Mouse (Mus musculus) thymus, postnatal 36 days (tissue): ENCODE measurements around the gene Phf1.
"Not testable (repeated sequence)": the region's sequence is repeated elsewhere in the genome, so short reads cannot be mapped to it uniquely, and the experiment has no call there.

Experiments
- DNase-seq, 2 experiments: peaks; one replicate each; pipeline ENCODE4 v3.0.0; 2022; ENCODE audit warnings: mixed read lengths in 2 of 2

Phf1 gene

GRCm38 (mm10) chr17:26951406-26951805 lies 18.6 kb downstream of the Phf1 start:
- peak; percentile 76 to 84 for DNase-seq

DNA sequence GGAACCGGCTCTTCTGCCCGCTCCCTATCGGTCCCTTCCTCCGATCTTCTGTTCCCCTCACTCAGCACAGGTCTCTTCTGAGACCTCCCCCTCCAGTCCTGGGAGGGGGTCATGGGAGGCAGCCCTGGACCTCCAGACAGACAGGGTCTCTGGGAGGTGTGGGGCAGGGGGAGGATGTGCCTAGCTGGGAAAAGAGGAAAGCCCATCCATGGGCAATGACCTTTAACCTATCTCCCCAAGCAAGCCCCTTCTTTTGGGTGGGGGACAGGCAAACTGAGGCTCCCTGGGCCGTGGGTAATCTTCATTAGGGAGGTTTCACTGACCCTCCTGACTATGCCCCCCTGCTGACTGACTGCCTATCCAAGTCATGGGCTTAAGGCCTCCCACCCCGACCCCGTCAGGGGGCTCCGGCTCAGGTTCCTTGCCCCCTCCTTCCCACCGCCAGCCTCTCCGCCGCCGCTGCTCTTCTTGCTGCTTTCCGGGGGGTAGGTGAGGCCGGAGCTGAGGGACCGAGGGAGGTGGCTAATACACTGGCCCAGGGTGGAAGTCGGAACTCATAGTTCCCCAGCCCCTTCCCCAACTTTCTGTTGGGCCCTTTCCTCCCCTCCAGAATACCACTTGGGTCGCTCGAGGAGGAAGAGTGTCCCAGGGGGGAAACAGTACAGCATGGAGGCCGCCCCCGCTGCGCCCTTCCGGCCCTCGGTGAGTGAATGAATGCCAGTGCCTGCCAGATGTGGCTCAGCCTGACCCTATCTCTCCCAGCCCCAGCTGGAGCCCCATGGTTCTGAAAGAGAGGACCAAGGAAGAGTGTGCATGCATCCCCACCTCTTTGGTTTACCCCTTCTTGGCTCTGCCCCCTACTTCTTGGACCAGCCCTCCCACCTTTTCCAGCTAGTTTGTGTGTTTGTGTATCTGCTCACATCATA lies 19.4 kb downstream of the Phf1 start:
- DNase-seq: no peak

DNA sequence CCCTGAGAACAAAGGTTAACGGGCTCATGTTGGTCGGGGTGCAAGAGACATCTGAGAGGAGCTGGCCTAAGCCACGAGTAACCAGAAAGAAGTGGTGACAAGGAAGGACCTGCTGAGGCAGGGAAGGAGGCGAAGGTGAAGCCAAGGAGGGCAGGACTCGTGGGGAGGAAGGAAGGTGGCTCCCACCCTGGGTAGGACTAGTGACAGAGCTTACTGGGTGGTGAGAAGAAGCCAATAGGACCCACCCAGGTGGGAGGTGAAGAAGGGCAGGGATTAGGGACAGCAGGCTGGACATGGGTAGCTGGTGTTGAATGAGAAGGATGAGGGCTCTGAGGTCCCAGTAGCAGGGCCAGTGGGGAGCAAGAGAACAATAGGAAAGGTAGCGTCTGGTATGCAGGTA lies 20.3 kb downstream of the Phf1 start:
- DNase-seq: no peak

DNA sequence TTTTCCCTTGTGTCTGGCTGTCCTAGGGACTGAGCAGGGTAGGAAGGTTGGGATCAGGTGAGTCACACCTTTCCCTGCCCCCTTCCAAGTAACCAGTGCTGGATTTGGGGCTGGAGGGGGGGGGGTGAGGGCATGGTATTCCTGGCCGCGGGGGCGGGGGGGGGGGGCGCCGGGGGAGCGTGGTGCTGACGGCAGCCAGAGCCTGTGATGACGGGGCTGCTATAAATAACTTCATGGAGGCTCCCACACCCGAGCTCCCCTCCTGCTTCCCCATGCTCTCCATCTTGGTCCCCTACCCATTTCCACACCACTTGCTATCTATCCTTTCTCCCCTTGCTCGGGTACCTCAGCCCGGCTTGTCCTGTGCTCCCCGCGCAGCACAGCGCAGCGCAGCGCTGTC lies 20.9 kb downstream of the Phf1 start:
- no peak for DNase-seq

- no peak for DNase-seq
These were observed 23.5 kb downstream of the Phf1 start for GRCm38 (mm10) chr17:26956309-26956708.

- DNase-seq: no peak
These were observed 24.0 kb downstream of the Phf1 start for GRCm38 (mm10) chr17:26956895-26957294.

- no peak for DNase-seq
These were observed 25.0 kb downstream of the Phf1 start for GRCm38 (mm10) chr17:26957872-26958271.

DNA sequence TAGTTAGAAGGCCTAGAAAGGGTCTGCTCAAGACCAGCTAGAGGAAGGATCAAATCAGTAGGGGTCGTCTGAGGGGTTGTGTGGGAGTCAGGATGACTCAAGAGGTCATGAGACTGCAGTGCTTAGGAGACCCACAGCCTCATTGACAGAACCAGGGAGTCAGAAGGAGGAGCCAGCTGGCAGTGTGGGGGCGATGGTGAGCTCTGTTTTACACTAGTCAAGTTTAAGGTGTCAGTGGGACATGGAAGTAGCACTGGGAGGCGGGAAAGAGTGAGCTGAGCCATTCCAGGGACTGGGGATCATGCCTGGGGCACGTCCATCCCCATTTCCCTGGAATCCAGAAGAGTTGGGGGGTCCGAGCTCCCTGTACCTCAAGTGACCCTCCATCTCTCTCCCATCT lies 26.0 kb downstream of the Phf1 start:
- DNase-seq: no peak

DNA sequence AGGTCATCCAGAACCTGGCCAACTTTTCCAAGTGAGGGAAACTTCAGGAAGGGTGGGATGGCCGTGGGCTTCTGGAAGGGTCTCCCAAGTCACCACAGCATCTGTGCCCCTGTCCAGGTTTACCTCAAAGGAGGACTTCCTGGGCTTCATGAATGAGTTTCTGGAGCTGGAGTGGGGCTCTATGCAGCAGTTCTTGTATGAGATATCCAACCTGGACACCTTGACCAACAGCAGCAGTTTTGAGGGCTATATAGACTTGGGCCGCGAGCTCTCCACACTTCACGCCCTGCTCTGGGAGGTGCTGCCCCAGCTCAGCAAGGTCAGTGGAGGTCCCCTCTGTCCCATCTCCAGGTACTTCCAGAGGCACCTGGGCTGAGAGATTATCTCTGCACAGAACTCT lies 27.0 kb downstream of the Phf1 start:
- no peak for DNase-seq

- DNase-seq: no peak
These were observed 28.9 kb downstream of the Phf1 start for GRCm38 (mm10) chr17:26961572-26962240.

DNA sequence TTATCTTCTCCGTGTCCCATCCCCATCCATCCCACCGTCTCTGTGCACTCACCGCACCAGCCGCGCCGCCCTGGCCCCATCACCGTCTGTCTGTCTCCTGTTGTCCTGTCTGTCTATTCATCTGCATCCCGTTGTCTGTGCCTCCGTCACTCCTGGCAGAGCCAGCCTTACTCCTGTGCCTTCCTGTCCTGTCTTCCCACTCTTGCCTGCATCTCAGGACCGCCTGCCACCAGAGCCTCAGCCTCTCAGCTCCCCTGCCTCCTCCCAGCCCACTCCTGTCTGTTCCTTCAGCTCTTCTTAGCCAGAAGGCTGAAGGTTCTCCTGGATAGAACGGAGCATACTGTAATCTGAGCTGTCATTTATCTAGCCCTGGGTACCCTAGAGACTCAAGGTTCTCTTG lies 34.1 kb downstream of the Phf1 start:
- no peak for DNase-seq

DNA sequence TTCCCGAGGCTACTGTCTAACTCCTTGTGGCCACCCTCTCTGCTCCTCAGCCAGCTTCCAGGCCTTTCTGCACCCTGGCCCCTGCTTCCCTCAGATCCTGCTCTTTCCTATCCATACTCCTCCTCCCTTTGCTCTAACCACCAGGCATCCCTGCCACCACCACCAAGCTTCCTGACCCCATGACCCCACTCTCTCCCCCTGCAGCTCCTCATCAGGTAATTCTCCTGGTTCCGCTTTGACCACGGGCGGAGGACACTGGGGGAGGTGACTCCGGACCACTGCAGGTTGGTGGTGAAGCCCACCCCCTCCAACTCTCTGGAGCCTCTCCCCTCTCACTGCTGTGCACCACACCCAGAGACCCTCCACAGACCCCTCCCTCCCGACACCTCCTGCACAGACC lies 34.6 kb downstream of the Phf1 start:
- no peak for DNase-seq

- DNase-seq: no peak
These were observed 35.4 kb downstream of the Phf1 start for GRCm38 (mm10) chr17:26968200-26968611.

GRCm38 (mm10) chr17:26969257-26969656 lies 36.4 kb downstream of the Phf1 start:
- no peak for DNase-seq

GRCm38 (mm10) chr17:26970221-26970620 lies 37.4 kb downstream of the Phf1 start:
- no peak for DNase-seq

DNA sequence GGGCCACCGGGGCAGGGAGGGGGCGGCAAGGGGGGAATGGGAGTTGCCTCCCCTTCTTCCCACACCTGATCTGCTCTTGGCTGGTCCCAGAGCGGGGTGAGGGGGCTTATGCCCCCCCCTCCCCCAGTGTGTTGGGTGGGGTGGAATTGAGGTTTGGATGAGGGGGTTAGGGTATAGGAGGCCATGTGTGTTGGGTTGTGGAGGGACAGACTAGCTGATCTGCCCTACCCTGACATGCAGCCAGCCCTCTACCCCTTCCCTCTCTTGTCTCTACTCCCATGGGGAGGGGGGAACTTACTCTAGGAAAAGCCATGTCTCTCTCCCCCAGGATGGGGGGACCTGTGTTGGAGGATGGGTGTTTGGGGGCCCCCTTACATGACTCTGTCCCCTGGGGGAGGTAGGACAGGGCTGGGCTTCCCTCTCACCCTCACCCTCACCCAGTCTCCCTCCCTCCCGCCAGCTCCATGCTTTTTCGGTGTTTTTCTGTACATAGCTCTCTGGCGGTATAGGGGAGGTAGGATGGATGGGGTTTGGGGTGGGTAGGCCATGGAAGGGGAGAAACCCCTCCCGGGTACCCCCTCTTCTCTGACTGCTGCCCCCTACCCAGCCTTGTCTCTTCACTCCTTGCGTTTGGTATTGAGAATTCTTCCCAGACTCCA lies 38.5 kb downstream of the Phf1 start:
- no peak for DNase-seq

DNA sequence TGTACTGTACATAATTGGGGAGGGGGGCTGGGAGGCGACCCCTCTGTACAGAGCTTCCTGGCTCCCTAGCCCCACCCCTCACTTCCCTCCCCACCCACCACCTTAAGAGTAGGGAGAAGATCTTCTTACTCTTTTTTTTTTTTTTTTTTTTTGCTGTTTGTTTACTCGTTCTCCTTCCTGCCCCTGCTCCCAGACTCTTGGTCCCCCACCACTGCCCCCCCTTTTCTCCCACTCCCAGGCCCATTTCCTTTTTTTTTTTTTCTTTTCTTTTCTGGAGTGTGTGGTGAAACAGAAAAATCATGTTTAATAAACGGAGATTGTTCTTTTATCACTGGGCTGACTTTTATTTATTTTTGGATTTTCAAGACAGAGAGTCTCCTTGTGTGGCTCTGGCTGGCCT lies 39.3 kb downstream of the Phf1 start:
- DNase-seq: no peak

DNA sequence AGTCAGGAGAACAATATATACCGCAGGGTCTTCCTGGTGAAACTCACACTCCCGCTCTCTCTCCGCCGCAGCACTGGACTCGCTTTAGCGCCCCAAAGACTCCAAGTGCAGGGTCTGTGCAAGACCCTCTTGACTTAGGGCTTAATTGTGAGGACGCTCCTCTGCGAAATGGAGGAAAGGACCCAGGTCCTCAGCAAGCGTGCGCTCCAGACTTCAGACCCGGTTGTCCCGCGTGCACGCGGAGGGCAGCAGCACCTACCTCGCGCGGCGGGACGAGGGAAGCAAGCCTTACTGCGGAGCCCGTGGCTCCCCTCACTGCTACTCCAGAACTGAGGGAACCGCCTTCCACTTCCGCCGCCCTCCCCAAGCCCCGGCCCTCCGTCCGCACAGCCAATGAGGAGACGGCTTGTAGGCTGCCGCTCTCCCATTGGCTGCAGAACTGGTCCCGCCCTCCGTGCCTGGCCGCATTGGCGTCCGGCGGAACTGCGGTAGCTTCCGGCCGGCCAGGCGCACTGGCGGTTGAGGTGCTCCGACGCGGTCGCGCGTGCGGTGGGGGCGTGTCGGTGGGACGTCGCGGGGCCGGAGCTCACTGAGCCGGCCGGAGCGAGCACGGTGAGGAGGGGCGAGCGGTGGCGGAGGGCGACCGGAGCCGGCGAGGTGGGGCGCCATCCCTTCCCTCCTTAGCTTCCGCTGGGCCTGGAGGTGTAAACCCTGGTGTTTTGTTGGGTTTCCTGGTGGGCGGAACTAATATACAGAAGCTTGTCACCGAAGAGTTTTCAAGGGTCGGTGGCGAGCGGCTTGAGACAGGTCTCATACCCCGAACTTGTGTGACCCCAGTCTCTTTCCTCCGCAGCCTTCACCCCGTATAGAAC lies 40.1 kb downstream of the Phf1 start, which contains the start of gene Zbtb9:
Gene Zbtb9 (plus strand): TSS at position 465 of the 872 bp plus-strand sequence.
- peak; percentile 96 to 98 for DNase-seq

- no peak for DNase-seq
These were observed 41.7 kb downstream of the Phf1 start for GRCm38 (mm10) chr17:26974547-26974946.

DNA sequence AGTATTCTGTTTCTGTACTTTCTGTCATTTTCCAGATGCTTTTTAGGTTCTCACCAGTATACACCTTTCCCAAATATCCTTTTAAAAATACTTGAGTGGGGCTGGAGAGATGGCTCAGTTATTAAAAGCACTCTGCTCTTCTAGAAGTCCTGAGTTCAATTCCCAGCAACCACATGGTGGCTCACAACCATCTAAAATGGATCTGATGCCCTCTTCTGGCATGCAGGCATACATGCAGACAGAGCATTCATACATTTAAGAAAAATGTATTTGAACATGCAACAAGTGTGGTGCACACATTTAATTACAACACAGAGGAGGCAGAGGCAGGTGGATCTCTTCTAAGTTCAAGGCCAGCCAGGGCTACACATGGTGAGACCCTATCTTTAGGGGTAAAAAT lies 42.6 kb downstream of the Phf1 start:
- DNase-seq: no peak

- not testable (repeated sequence) for DNase-seq
These were observed 44.5 kb downstream of the Phf1 start for GRCm38 (mm10) chr17:26977354-26977753.

GRCm38 (mm10) chr17:26979426-26979825 lies 46.6 kb downstream of the Phf1 start:
- no peak for DNase-seq

DNA sequence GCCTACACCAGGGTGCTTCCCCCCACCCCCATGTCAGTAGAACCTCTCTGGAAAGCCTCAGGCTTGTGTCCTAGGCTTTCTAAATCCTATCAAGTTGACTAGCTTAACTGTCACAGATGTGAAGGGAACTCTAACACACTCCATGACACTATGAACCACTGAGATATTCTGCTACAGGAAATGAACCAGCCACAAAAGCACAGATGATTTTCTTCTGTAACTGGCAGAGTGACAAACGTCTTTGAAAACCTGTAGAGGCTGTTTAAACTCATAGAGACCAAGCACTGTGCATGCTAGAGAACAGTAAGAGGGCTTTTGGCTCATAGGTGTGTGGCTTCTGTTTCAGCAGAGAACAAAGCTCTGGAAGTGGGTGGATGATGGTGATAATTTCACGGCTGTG lies 48.2 kb downstream of the Phf1 start:
- DNase-seq: peak; percentile 32 to 37
